Mouse (Mus musculus) thymus, adult 2 months (tissue): ENCODE results near the gene Sipa1. TPM values are rescaled to one million over a fixed set of nuclear protein-coding genes. Genes with fewer than 3 reads are reported as not detected.

Experiments used
- DNase-seq: peaks from one replicate; pipeline ENCODE4 v3.0.0; 2021
- H3K27ac ChIP-seq: fragments of 200-500 bp; 2 replicates; pipeline ENCODE4 v1.5.1; 2012; ENCODE audit warnings: low read length, control low read depth; ENCODE audit not compliant: control insufficient read depth, insufficient read depth
- H3K27me3 ChIP-seq: fragments of 200-500 bp; 2 replicates; pipeline ENCODE4 v1.6.1; 2012; ENCODE audit warnings: mild to moderate bottlenecking, low read length, moderate library complexity, mixed read lengths; ENCODE audit not compliant: control insufficient read depth, insufficient read depth
- H3K36me3 ChIP-seq: fragments of 200-500 bp; 2 replicates; pipeline ENCODE4 v1.6.1; 2012; ENCODE audit warnings: mild to moderate bottlenecking, low read length, moderate library complexity; ENCODE audit not compliant: control insufficient read depth, insufficient read depth
- H3K4me1 ChIP-seq: fragments of 200-500 bp; replicated peaks from 2 replicates; pipeline ENCODE4 v1.6.1; 2012; ENCODE audit warnings: low read length; ENCODE audit not compliant: control insufficient read depth, insufficient read depth
- H3K4me3 ChIP-seq: fragments of 200-500 bp; 2 replicates; pipeline ENCODE4 v1.5.1; 2012; ENCODE audit warnings: mild to moderate bottlenecking, low read length, control low read depth, moderate library complexity; ENCODE audit not compliant: control insufficient read depth, insufficient read depth
- CTCF ChIP-seq: fragments of 200-500 bp; IDR thresholded peaks from 2 replicates; pipeline ENCODE4 v1.5.1; 2012; ENCODE audit warnings: mild to moderate bottlenecking, control low read depth, low read length, moderate library complexity, borderline replicate concordance; ENCODE audit not compliant: control insufficient read depth, poor library complexity, insufficient read depth; ENCODE audit errors: extremely low read depth
- POLR2A ChIP-seq: fragments of 200-500 bp; IDR thresholded peaks from 2 replicates; pipeline ENCODE4 v1.6.1; 2012; ENCODE audit warnings: mild to moderate bottlenecking, low read length, control low read depth, moderate library complexity; ENCODE audit not compliant: control insufficient read depth, poor library complexity, insufficient read depth; ENCODE audit errors: extremely low read depth
- WGBS: fragments of 180-500 bp; shearing (Covaris S2); methylation state at CpG from one replicate; pipeline ENCODE4 v1.1.7; 2018; 5-methylcytosine and 5-hydroxymethylcytosine counted together
- polyA plus RNA-seq: library from polyadenylated mRNA; depleted of rRNA; stranded (reverse); fragments of >200 nt; gene quantifications from 2 replicates; pipeline ENCODE4 v1.2.3, GENCODE M21; 2012

The Sipa1 gene
- polyA plus RNA-seq, 1 experiment, result 267 TPM

GRCm38 (mm10) chr19:5686437-5686836, 22.9 kb upstream of the Sipa1 start:
- peaks cover 40% of the 10 kb centered on the region for H3K36me3 ChIP-seq

GRCm38 (mm10) chr19:5685861-5686260, 22.4 kb upstream of the Sipa1 start:
- TF ChIP-seq CTCF (no peak), POLR2A (no peak)
- WGBS, result 99% methylated on average over 11 of the region's 11 CpGs
- peaks cover 46% of the 10 kb centered on the region for H3K36me3 ChIP-seq
- no peak overlapping the region for H3K4me3 ChIP-seq
- no peaks in the 10 kb centered on the region for H3K27me3 ChIP-seq
- no peak for DNase-seq
- H3K4me1 ChIP-seq, result peaks cover 19% of the 10 kb centered on the region
- H3K27ac ChIP-seq, result no peak overlapping the region

More at GRCm38 (mm10) chr19:5686437-5686836, 22.9 kb upstream of the Sipa1 start:
- Histone ChIP-seq H3K4me1 (peaks cover 25% of the 10 kb centered on the region), H3K27me3 (no peaks in the 10 kb centered on the region), H3K27ac (no peak overlapping the region), H3K4me3 (no peak overlapping the region)
- 97% methylated on average over 13 of the region's 13 CpGs for WGBS
- DNase-seq, result no peak
- TF ChIP-seq POLR2A (no peak), CTCF (no peak)

GRCm38 (mm10) chr19:5685431-5685830, 21.9 kb upstream of the Sipa1 start:
- 97% methylated on average over 19 of the region's 19 CpGs for WGBS
- peaks cover 14% of the 10 kb centered on the region for H3K4me1 ChIP-seq
- no peak overlapping the region for H3K4me3 ChIP-seq
- H3K27me3 ChIP-seq, result no peaks in the 10 kb centered on the region
- no peak overlapping the region for H3K27ac ChIP-seq
- H3K36me3 ChIP-seq, result peaks cover 49% of the 10 kb centered on the region
- no peak for DNase-seq
- TF ChIP-seq CTCF (no peak), POLR2A (no peak)

GRCm38 (mm10) chr19:5684985-5685384, 21.5 kb upstream of the Sipa1 start:
- peaks cover 54% of the 10 kb centered on the region for H3K36me3 ChIP-seq
- no peak for TF ChIP-seq CTCF

GRCm38 (mm10) chr19:5684236-5684635, 20.7 kb upstream of the Sipa1 start:
- 97% methylated on average over 12 of the region's 12 CpGs for WGBS
- Histone ChIP-seq H3K4me3 (no peak overlapping the region), H3K27me3 (no peaks in the 10 kb centered on the region), H3K4me1 (peaks cover 10% of the 10 kb centered on the region), H3K27ac (no peak overlapping the region), H3K36me3 (peaks cover 54% of the 10 kb centered on the region)
- no peak for DNase-seq
- TF ChIP-seq POLR2A, result no peak
- no peak for TF ChIP-seq CTCF

More at GRCm38 (mm10) chr19:5684985-5685384, 21.5 kb upstream of the Sipa1 start:
- 98% methylated on average over 13 of the region's 13 CpGs for WGBS
- H3K27me3 ChIP-seq, result no peaks in the 10 kb centered on the region
- H3K4me1 ChIP-seq, result peaks cover 10% of the 10 kb centered on the region
- no peak for DNase-seq
- H3K4me3 ChIP-seq, result no peak overlapping the region
- no peak overlapping the region for H3K27ac ChIP-seq

GRCm38 (mm10) chr19:5680432-5680831, 16.9 kb upstream of the Sipa1 start:
- DNase-seq, result no peak
- peaks cover 68% of the 10 kb centered on the region for H3K36me3 ChIP-seq
- no peak for TF ChIP-seq CTCF
- TF ChIP-seq POLR2A, result no peak
- H3K27me3 ChIP-seq, result no peaks in the 10 kb centered on the region
- WGBS, result 94% methylated on average over 4 of the region's 4 CpGs
- H3K4me1 ChIP-seq, result no peaks in the 10 kb centered on the region
- H3K4me3 ChIP-seq, result no peak overlapping the region
- no peak overlapping the region for H3K27ac ChIP-seq

- DNase-seq, result no peak
- H3K27ac ChIP-seq, result no peak overlapping the region
- H3K36me3 ChIP-seq, result peaks cover 29% of the 10 kb centered on the region
- H3K4me3 ChIP-seq, result no peak overlapping the region
- no peak for TF ChIP-seq POLR2A
- TF ChIP-seq CTCF, result no peak
- over 99% methylated on average over 4 of the region's 4 CpGs for WGBS
- peaks cover 3% of the 10 kb centered on the region; the same call in 1 of the 2 replicates for H3K4me1 ChIP-seq
- no peaks in the 10 kb centered on the region for H3K27me3 ChIP-seq
Measured at GRCm38 (mm10) chr19:5668372-5668771, 4.9 kb upstream of the Sipa1 start.
